Mouse (Mus musculus) embryonic fibroblast, embryonic 13.5 days (primary cell): ENCODE results near the gene Iglon5.

ENCODE experiments used
- CTCF ChIP-seq: IDR thresholded peaks from 2 replicates; pipeline ENCODE4 v1.5.1; 2011; ENCODE audit warnings: mild to moderate bottlenecking, control low read depth, low read length, moderate library complexity, borderline replicate concordance; ENCODE audit not compliant: insufficient read depth
- POLR2A ChIP-seq: IDR thresholded peaks from 2 replicates; pipeline ENCODE4 v1.6.1; 2011; ENCODE audit warnings: low read depth, mild to moderate bottlenecking, control low read depth, low read length, moderate library complexity

GRCm38 (mm10) chr7:43440482-43440881 is 49.4 kb downstream of the Iglon5 start, which contains the start of gene Cldnd2:
- no peak for TF ChIP-seq CTCF
- TF ChIP-seq POLR2A = no peak
